Mouse (Mus musculus) thymus, adult 2 months (tissue): Measurements from ENCODE around the gene Mical2.

Source experiments
- CTCF ChIP-seq: fragments of 200-500 bp; IDR thresholded peaks from 2 replicates; pipeline ENCODE4 v1.5.1; 2012; ENCODE audit warnings: mild to moderate bottlenecking, control low read depth, low read length, moderate library complexity, borderline replicate concordance; ENCODE audit not compliant: control insufficient read depth, poor library complexity, insufficient read depth; ENCODE audit errors: extremely low read depth
- POLR2A ChIP-seq: fragments of 200-500 bp; IDR thresholded peaks from 2 replicates; pipeline ENCODE4 v1.6.1; 2012; ENCODE audit warnings: mild to moderate bottlenecking, low read length, control low read depth, moderate library complexity; ENCODE audit not compliant: control insufficient read depth, poor library complexity, insufficient read depth; ENCODE audit errors: extremely low read depth

DNA sequence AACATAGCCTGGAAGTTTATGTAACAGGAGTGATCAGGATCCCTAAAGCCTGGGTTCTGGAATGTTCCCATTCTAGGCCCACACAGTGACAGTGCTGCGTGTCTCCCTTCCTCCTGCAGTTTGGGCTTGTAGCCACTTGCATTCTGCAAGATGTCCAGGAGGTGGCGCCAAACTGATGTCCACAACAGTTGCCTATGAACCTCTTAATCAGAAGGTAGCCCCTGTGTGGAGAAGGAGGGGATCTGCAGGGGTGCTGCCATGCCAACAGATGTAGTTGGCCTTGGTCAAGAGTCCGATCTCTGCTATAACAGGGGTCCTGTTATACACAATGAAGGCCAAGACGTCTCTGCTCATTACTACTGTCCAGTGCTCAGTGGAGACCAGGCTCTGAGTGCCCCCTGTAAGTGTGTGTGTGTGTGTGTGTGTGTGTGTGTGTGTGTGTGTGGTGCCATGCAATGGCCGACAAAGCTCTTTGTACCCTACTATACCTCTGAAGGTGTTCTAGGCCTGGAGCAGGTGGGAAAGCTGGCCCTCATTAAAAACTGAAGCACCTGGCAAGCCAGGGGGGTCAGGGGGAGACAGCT, 42.3 kb upstream of the Mical2 start:
- TF ChIP-seq CTCF (peak; percentile 69; the same call in 1 of the 2 replicates), POLR2A (no peak)
